Mouse (Mus musculus) ES-E14 (cell line): Measurements from ENCODE around the gene Afap1. TPM values are rescaled to one million over a fixed set of nuclear protein-coding genes. Genes with fewer than 3 reads are reported as not detected.

Source experiments
- DNase-seq: peaks from one replicate; pipeline ENCODE4 v3.0.0-alpha.2; 2013; ENCODE audit warnings: low read depth, low spot score
- H3K27ac ChIP-seq: 2 replicates; pipeline ENCODE4 v1.5.1; 2012; ENCODE audit warnings: low read depth, mild to moderate bottlenecking, low read length, moderate library complexity, mixed read lengths; ENCODE audit not compliant: poor library complexity, insufficient read depth, severe bottlenecking
- H3K36me3 ChIP-seq: 2 replicates; pipeline ENCODE4 v1.6.1; 2012; ENCODE audit warnings: mild to moderate bottlenecking, low read length, moderate library complexity, mixed read lengths; ENCODE audit not compliant: control insufficient read depth, poor library complexity, insufficient read depth, severe bottlenecking
- H3K4me1 ChIP-seq, 2 experiments: fragments of 150-350 bp in 1 of 2; sonication (generic) in 1 of 2; 2 replicates each; pipeline ENCODE4 v1.6.1; 2012; ENCODE audit warnings: low read length in 2 of 2, mild to moderate bottlenecking in 1 of 2, mixed read lengths in 1 of 2; ENCODE audit not compliant: control insufficient read depth in 2 of 2, insufficient read depth in 2 of 2, poor library complexity in 1 of 2
- H3K4me3 ChIP-seq, 2 experiments: fragments of 150-350 bp in 1 of 2; sonication (generic) in 1 of 2; 2 replicates each; pipeline ENCODE4 v1.5.1; 2012; ENCODE audit warnings: low read length in 2 of 2, low read depth in 1 of 2, mild to moderate bottlenecking in 1 of 2, mixed read lengths in 1 of 2; ENCODE audit not compliant: insufficient read depth in 1 of 2, poor library complexity in 1 of 2, severe bottlenecking in 1 of 2
- H3K9ac ChIP-seq: 2 replicates; pipeline ENCODE4 v1.6.1; 2012; ENCODE audit warnings: low read depth, mild to moderate bottlenecking, low read length, mixed read lengths; ENCODE audit not compliant: poor library complexity, insufficient read depth, severe bottlenecking
- H3K9me3 ChIP-seq: fragments of 150-350 bp; sonication (generic); 2 replicates; pipeline ENCODE4 v1.6.1; 2012; ENCODE audit warnings: low read depth, mild to moderate bottlenecking, low read length; ENCODE audit not compliant: control insufficient read depth, insufficient read depth
- CHD2 ChIP-seq: IDR thresholded peaks from 2 replicates; pipeline ENCODE4 v1.6.1; 2014; ENCODE audit warnings: mild to moderate bottlenecking, low read depth, low read length, inconsistent platforms
- HCFC1 ChIP-seq: IDR thresholded peaks from 2 replicates; pipeline ENCODE4 v1.6.1; 2012; ENCODE audit warnings: low read length, inconsistent platforms, borderline replicate concordance; ENCODE audit not compliant: insufficient read depth
- MAFK ChIP-seq: IDR thresholded peaks from 2 replicates; pipeline ENCODE4 v1.6.1; 2014; ENCODE audit warnings: mild to moderate bottlenecking, low read depth, low read length, inconsistent platforms; ENCODE audit not compliant: insufficient read depth
- ZC3H11A ChIP-seq: IDR thresholded peaks from 2 replicates; pipeline ENCODE4 v1.6.1; 2012; ENCODE audit warnings: low read depth, mild to moderate bottlenecking, inconsistent platforms, low read length, borderline replicate concordance
- ZNF384 ChIP-seq: IDR thresholded peaks from 2 replicates; pipeline ENCODE4 v1.6.1; 2012; ENCODE audit warnings: low read depth, low read length, inconsistent platforms
- in situ Hi-C, 2 experiments: fragments of 600-800 bp; cut with MboI; formaldehyde crosslinking; loops; one replicate each; pipeline ENCODE4 v1.15.1; 2025; ENCODE audit warnings: low sequenced_read_pairs in 2 of 2, inconsistent platforms in 1 of 2; ENCODE audit not compliant: unreplicated experiment in 2 of 2
- total RNA-seq: library from RNA; depleted of rRNA; stranded (reverse); fragments of 300-350 nt; gene quantifications from 2 replicates; pipeline ENCODE4 v1.2.3, GENCODE M21; 2012; rRNA removed

Gene Afap1
- total RNA-seq: 9.0 and 13.7 TPM in 2 replicates

DNA sequence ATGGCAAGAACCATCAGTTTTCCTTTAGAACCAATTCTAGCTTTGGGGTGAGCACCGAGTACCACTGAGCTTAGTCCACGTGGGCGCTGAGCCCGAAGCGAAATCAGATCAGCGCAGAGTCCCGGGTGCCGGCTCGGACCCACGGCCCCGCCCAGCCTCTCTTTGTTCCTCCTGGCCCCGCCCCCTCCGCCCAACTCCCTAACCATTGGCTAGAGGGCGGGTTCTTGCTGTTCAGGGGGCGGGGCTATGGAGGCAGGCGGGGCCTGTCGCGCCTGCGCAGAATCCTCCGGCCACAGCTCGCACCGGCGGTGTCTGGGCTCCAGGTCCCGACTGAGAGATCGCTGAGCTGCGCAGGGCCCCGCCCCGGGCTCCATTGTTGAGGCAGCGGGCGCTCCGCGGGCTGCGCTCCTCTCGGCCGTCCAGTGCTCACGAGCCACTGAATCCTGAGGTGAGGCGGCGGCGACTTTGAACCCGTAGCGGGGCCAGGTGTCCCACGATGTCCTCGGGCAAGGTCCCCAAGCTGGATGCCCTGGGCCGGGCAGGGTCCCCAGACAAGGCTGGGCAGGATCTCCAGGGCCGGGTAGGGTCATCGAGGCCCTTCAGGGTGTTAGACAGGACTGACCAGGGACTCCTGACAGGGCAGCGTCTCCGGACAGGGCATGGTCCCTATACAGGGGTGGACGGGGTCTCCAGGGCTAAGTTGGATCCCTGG, at the start of gene Afap1:
Gene Afap1 (plus strand): TSS at position 227 of the 712 bp plus-strand sequence.
- in situ Hi-C loops: no loop called here
- Histone ChIP-seq H3K4me3 (peak within 1 kb of the TSS; percentile 68 to 77), H3K9ac (peak within 1 kb of the TSS; percentile 78), H3K36me3 (no peaks in the 10 kb centered on the region), H3K9me3 (no peaks in the 10 kb centered on the region), H3K27ac (no peak within 1 kb of the TSS), H3K4me1 (peaks cover 0 to 4% of the 10 kb centered on the region in 2 experiments; a peak in 2 of 4 replicates)
- peak; percentile 97 for DNase-seq
- TF ChIP-seq MAFK (no peak), ZNF384 (no peak), HCFC1 (no peak), CHD2 (no peak), ZC3H11A (no peak)

DNA sequence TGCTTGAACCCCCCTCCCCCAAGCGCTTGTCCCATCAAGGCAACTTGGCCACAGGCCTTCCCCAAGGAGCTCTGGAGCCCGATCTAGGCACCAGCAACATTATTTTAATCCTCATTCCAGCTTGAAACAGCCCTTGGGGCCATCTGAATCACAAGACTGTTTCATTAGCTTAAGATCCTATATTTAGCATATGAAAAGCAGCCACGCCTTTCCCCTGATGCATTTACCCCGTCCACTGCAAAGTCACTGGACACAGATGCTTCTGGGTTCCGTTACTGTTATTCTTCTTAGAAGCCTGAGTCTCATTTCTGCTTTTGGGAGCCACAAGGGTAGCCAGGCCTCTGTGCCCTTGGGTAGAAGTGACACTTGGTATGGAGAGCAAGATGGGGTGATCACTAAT, 41.6 kb upstream of the Afap1 start:
- TF ChIP-seq MAFK (no peak), CHD2 (no peak), HCFC1 (no peak), ZNF384 (no peak), ZC3H11A (no peak)
- no peak for DNase-seq
- H3K4me1 ChIP-seq: peaks cover 0 to 16% of the 10 kb centered on the region in 2 experiments; a peak in 3 of 4 replicates
- no peak overlapping the region for H3K4me3 ChIP-seq
- no peaks in the 10 kb centered on the region for H3K9me3 ChIP-seq
- H3K27ac ChIP-seq: no peak overlapping the region
- no peaks in the 10 kb centered on the region for H3K36me3 ChIP-seq
- in situ Hi-C loops: loop anchor here in 1 of 2 experiments (10.0 kb wide), 1 partner anchor 257 kb away; no protein-coding TSS in a partner anchor
- H3K9ac ChIP-seq: no peak overlapping the region

DNA sequence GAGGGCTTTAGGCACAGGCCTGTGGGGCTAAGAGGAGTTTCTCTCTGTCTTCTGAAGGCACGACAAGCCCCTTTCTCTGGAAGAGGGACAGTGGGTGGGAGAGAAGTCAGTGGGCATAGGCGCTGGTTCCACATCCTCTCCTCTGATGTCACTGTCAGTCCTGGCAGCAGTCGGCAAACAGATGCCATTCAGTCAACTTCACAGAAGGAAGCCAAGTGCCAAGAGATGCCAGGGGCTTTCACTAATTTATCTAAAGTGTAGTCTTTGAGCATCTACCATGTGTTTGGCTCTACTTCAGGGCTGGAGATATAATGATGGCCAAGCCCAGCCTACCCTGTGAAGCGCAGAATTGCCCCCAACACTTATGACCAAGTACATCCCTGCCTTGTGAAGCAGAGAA, 39.7 kb upstream of the Afap1 start:
- Histone ChIP-seq H3K9me3 (no peaks in the 10 kb centered on the region), H3K36me3 (no peaks in the 10 kb centered on the region)

DNA sequence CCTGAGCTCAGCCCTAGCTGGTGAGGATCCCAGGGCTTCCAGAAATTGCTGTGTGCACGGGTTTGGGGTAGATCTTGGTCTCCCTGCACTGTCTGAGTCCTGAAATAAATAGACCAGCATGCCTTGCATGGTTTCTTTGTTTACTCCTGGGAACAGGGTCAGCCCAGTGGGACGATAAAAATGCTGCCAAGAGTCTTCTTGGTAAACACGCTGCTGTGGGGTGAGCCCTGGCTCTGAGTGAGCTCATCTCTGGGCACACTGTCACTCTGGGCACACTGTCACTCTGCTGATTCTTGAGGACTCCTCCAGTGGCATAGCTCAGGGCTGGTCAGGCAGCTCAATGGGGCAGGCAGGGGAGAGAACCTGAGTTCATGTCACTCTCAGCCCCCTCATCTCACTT, 36.9 kb upstream of the Afap1 start:
- H3K36me3 ChIP-seq: no peaks in the 10 kb centered on the region
- in situ Hi-C loops: loop anchor here in 1 of 2 experiments (10.0 kb wide), 1 partner anchor 261 kb away; no protein-coding TSS in a partner anchor
- no peak for TF ChIP-seq HCFC1
- no peak for TF ChIP-seq ZNF384
- no peak for TF ChIP-seq CHD2
- no peak for TF ChIP-seq MAFK
- no peak for TF ChIP-seq ZC3H11A
- no peak overlapping the region for H3K9ac ChIP-seq
- DNase-seq: no peak
- peaks cover 0 to 10% of the 10 kb centered on the region in 2 experiments; a peak in 2 of 4 replicates for H3K4me1 ChIP-seq
- H3K4me3 ChIP-seq: no peak overlapping the region
- H3K9me3 ChIP-seq: no peaks in the 10 kb centered on the region
- H3K27ac ChIP-seq: no peak overlapping the region

More for the DNA sequence above, 39.7 kb upstream of the Afap1 start:
- DNase-seq: no peak
- no peak overlapping the region for H3K4me3 ChIP-seq
- in situ Hi-C loops: loop anchor here in 1 of 2 experiments (10.0 kb wide), 1 partner anchor 259 kb away; no protein-coding TSS in a partner anchor
- peaks cover 0 to 16% of the 10 kb centered on the region in 2 experiments; a peak in 3 of 4 replicates for H3K4me1 ChIP-seq
- no peak overlapping the region for H3K9ac ChIP-seq
- H3K27ac ChIP-seq: no peak overlapping the region
- TF ChIP-seq CHD2 (no peak), HCFC1 (no peak), ZC3H11A (no peak), ZNF384 (no peak), MAFK (no peak)
